Mouse (Mus musculus) heart, postnatal 36 days (tissue): ENCODE measurements around the gene Pex11b. TPM values are rescaled to one million over a fixed set of nuclear protein-coding genes. Genes with fewer than 3 reads are reported as not detected.
"Not testable (repeated sequence)": the region's sequence is repeated elsewhere in the genome, so short reads cannot be mapped to it uniquely, and the experiment has no call there.

Experiments used
- DNase-seq, 2 experiments: peaks; one replicate each; pipeline ENCODE4 v3.0.0; 2021 to 2022
- intact Hi-C: fragments of 180-260 bp; cut with DNase I; formaldehyde crosslinking; loops from one replicate; pipeline ENCODE4 v1.15.1; 2025
- total RNA-seq, 2 experiments: library from RNA; stranded (reverse); gene quantifications; 2 replicates each; pipeline ENCODE4 v1.2.3; 2021

Pex11b gene
- total RNA-seq, 2 experiments from 2014 or later = 33.5 to 36.8 TPM

- DNase-seq = no peak
- intact Hi-C loops = no loop called here
Measured at GRCm38 (mm10) chr3:96606618-96607017, 28.6 kb upstream of the Pex11b start.

- intact Hi-C loops = no loop called here
- no peak for DNase-seq
Measured at GRCm38 (mm10) chr3:96617941-96618340, 17.2 kb upstream of the Pex11b start.

DNA sequence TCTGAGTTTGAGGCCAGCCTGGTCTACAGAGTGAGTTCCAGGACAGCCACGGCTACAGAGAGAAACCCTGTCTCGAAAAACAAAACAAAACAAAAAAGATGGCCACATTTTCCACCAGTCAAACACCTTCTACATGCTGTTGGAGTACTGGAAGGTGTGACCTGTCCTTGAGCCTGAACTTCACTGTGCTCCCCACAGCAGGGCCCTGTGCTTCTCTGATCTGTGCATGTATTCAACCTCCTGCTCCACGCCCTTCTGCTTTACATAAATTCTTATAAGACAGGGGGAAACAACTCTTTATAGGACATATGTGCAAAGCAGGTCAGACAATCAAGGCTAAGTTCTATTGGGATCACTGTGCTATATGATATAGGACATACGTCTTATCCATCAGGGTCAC is 12.0 kb upstream of the Pex11b start:
- intact Hi-C loops = no loop called here
- no peak for DNase-seq

GRCm38 (mm10) chr3:96629729-96630600 is 5.2 kb upstream of the Pex11b start, which contains the start of gene Rbm8a:
Gene Rbm8a (plus strand): TSS chr3:96629933.
- intact Hi-C loops = no loop called here
- peak; percentile 96 to 97 for DNase-seq

DNA sequence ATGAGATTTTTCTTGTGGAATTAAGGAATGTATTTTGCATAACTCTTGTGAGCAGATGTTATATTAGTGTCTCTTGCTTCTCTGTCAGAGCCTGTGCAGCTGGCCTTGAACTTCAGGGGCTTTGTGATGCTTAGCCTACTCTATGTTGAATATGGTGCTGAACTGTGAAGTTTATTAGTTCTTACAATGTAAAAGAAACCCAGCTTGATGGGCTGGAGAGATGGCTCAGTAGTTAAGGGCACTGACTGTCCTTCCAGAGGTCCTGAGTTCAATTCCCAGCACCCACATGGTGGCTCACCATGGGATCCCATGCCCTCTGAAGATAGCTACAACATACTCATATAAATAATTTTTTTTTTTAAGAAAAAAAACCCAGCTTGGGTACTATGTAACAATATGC is 3.1 kb upstream of the Pex11b start:
- no peak for DNase-seq
- intact Hi-C loops = no loop called here

GRCm38 (mm10) chr3:96634015-96634414 is 1.2 kb upstream of the Pex11b start:
- intact Hi-C loops = loop anchor here (2.0 kb wide), 1 partner anchor 33 kb away; the partner anchor contains the start of gene Lix1l
- DNase-seq = no peak

DNA sequence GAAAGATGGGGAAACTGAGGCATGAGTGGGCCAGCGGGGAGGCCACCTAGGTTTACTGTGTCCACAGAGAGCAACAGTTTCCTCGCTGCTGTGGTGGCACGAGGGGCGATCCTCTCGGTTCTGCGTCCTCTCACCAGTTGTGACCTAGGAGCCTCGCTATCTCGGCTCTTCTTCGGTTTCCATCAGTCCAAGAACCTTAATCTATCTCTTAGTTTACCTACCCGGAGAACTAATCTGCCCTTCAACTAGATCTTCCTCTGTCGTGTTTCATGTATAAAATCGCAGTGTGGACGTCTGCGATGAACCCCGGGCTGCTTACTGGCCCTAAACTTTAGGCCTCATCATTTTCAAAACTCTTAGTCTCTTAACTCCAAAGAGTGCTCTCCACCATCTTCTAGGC is 730 bp downstream of the Pex11b start:
- DNase-seq = no peak
- intact Hi-C loops = loop anchor here (2.0 kb wide), 1 partner anchor 35 kb away; the partner anchor contains the start of gene Lix1l

GRCm38 (mm10) chr3:96636448-96636847 is 1.3 kb downstream of the Pex11b start:
- no peak for DNase-seq

DNA sequence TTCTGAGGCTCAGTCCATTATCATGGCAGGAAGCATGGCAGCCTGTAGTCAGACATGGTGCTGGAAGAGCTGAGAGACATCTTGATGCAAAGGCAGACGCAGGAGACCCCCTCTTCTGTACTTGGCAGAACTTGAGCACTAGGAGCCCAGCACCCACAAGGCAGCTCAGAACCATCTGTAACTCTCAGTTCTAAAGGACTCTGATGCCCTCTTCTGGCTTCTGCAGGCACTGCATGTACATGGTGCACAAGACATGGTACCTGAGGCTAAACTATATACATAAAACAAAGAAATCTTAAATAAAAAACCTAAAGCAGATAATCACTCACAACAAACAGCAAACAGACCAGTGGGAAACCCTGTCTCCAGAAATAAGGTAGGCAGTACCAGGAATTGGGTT is 4.0 kb downstream of the Pex11b start:
- peak; percentile 68 to 80 for DNase-seq
- intact Hi-C loops = loop anchor here (1.0 kb wide), 2 partner anchors 59 to 92 kb away; no protein-coding TSS in a partner anchor

More at GRCm38 (mm10) chr3:96636448-96636847, 1.3 kb downstream of the Pex11b start:
- intact Hi-C loops = no loop called here

DNA sequence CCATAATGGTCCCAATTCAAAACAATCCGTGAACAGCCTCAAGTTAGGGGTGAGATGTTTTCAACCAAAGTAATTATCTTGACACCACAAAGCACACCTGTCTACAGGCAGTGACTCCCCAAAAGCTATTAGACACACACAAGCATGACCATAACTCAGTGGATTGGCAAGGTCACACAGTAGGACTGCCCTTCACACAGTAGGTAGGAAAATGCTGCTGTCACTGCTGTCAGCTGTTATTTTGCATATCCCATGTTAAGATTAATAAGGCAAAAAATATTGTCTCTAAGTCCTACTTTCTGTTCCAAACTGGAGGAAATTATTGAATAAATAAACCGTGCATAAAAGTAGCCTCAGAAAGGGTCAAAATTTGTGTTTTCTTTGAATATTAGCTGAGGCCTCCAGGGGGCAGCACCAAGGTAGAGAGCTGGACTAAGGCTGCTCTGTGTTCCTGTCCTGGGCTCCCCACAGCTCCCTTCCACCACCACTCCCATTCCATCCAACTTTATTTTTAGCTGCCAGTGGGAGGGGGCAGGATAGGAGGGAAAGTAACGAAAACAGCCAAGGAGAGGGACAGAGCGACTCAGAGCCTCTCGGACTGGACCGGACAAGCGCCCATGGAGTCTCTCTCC is 10.0 kb downstream of the Pex11b start, which contains the start of gene Itga10:
Gene Itga10, plus strand, starts transcription at position 567 of the 632 bp plus-strand sequence.
- intact Hi-C loops = loop anchor here (5.0 kb wide), 1 partner anchor 62 kb away; the partner anchor contains the start of gene Nudt17
- peak; percentile 27 to 58 for DNase-seq

DNA sequence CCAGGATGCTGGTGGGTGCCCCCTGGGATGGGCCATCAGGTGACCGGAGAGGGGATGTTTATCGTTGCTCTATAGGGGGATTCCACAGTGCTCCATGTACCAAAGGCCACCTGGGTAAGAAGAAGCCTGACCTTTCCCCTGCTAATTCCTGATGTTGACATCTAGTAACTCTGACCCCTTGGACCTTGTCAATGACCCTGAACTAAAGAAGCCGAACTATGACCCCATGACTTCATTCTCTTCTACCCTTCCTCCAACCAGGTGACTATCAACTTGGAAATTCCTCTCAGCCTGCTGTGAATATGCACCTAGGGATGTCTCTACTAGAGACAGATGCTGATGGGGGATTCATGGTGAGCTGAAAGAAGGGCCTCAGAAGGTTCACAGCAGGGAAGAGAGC is 12.2 kb downstream of the Pex11b start:
- no peak for DNase-seq
- intact Hi-C loops = loop anchor here (5.0 kb wide), 1 partner anchor 60 kb away; the partner anchor contains the start of gene Nudt17

- no peak for DNase-seq
- intact Hi-C loops = no loop called here
Measured at GRCm38 (mm10) chr3:96660901-96661300, 25.7 kb downstream of the Pex11b start.

DNA sequence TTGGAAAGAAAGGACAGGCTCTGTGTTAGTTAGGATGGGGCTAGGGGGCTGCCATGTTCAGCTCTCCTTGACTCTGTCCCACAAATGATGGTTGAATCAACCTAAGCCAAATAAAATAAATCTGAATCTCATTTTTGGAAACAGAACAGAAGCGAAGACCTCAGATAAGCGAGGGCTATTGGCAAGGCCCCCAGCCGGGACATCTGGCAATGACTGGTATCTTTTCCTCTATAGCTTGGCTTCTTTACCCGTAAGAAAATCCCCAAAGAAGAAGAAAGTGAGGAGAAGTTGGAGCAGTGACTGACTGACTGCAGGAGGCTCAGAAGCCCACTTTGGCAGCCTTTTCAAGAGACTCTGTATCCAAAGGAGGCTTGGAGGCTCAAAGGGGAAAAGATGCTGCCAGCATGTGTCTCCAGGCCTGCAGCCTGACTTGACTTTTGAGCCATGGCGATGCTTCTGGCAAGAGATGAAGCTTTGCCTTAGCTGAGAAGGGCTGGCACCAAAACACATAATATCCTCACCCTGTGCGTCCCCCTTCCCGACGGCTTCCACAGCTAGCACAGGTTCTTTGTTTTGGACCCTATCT is 27.6 kb downstream of the Pex11b start:
- DNase-seq = no peak
- intact Hi-C loops = loop anchor here (1.0 kb wide), 1 partner anchor 116 kb away; no protein-coding TSS in a partner anchor

DNA sequence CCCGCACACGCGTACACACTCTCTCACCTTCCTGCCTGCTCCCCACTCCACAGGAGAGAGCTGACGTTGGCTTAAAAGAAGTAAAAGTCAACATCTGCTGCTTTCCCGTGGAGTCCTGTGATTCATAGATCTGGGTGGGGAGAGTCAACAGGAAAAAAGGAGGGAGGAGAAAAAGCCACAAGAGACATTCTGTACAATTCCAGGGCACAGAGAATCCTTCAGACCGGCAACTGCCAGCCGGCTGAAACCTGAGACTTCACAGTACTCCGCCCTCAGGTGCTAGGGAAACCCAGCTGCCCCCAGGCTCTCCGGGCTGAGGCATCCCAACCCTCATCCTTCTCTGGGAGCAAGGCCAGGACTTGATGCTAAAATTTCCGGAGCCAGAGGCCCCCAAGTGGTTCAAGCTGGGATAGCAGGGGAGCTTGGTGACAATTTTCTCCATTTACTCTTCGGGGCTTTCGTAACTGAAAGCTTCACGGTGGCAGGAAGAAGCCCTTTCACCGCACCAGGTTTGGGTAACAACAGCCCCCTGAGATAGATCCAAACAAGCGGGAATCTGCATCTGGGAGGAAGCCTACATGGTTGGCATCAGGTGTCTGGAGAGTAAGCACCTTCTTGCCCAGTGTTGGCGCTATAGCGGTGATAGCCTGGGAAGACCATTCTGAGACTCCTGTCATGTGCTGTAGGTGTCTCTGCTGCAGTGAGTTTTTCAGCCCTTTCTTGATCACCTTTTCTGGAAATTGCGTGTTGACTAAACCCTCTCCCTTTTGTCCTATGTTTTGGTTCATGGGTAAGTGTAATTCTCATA is 28.5 kb downstream of the Pex11b start:
- DNase-seq = peak; percentile 85 to 89
- intact Hi-C loops = loop anchor here (1.0 kb wide), 1 partner anchor 116 kb away; no protein-coding TSS in a partner anchor

GRCm38 (mm10) chr3:96665732-96666363 is 30.7 kb downstream of the Pex11b start:
- not testable (repeated sequence) for DNase-seq
- intact Hi-C loops = loop anchor here (5.0 kb wide), 1 partner anchor 41 kb away; the partner anchor contains the start of gene Nudt17

- DNase-seq = no peak
- intact Hi-C loops = loop anchor here (5.0 kb wide), 1 partner anchor 40 kb away; the partner anchor contains the start of gene Nudt17
Measured at GRCm38 (mm10) chr3:96666916-96667315, 31.7 kb downstream of the Pex11b start.

DNA sequence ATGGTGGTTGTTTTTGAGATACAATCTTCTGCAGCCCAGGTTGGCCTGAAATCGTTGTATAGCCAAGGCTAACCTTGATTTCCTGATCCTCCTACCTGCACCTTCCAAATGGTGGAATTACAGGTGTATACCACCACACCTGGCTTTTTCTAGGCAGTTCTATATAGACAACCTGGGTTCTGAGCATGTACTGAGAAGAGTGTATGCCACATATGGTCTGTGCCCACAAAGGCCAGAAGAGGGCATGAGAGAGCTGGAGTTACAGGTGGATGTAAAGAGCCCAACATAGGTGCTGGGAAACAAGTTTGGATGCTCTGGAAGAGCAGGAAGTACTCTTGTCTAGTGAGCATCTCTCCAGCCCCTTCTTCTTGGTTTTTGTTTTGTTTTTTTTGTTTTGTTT is 32.1 kb downstream of the Pex11b start:
- no peak for DNase-seq
- intact Hi-C loops = loop anchor here (5.0 kb wide), 1 partner anchor 40 kb away; the partner anchor contains the start of gene Nudt17

DNA sequence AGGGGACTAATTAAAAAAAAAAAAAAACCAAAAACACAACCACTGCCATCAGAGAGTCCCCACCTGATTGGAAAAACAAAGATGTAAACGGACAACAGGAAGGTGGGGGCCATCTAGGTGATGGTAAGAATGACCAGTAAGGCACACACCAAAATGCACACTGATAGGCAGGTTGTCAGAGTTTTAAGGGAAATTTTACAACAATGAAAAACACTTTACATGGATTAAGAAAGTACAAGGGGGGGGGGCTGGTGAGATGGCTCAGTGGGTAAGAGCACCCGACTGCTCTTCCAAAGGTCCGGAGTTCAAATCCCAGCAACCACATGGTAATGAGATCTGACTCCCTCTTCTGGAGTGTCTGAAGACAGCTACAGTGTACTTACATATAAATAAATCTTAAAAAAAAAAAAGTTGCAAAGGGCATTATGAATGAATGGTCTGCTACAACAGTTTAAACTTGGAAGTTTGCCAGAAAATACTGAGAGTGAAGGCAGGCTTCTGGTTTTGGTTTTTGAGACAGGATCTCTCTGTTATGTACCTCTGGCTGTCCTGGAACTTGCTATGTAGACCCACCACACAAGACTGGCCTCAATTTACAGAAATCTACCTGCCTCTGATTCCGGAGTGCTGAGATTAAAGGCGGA is 33.4 kb downstream of the Pex11b start:
- intact Hi-C loops = loop anchor here (5.0 kb wide), 1 partner anchor 39 kb away; the partner anchor contains the start of gene Nudt17
- DNase-seq = no peak
